9 mouse cellular contexts compared by ENCODE assay signal in the genomic region with DNA sequence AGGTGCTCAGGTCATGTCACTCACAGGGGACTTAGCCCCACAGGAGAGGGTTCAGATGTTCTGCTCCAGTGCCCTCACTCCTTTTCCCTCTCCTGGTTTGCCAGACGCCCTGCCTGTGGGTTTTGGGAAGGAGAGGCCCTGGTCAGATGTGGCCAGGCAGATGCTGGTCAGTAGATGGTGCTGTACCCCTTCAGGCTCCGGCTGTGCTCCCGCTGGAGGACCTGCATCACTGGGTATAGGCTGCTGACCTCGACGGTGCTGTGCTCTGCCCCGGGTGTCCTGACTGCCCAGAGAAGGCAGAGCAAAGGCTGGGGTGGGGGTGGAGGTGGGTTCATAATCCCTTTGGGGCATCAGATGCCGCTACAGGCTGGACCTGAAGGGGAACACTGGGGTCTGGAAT. TPM values are rescaled to one million over a fixed set of nuclear protein-coding genes. Genes with fewer than 3 reads are reported as not detected.
DNase-seq lines count a peak whose midpoint lies in the region.
"Had no signal": no experiment of that assay in that cellular context is flagged by ENCODE, and none has a peak within 500 bp of the region (broad histone marks: within the 10 kb centered on the region; RNA-seq: fewer than 3 reads in every experiment).

No protein-coding gene starts in this region.

- peak; percentile 53 for DNase-seq in adrenal gland, postnatal 10 days
- no peak for DNase-seq in adrenal gland, adult 8-10 months
- peak; percentile 15 for DNase-seq in ovary, postnatal 14 days (ENCODE audit: low spot score)
- DNase-seq in ovary, postnatal 10 days (ENCODE audit: low spot score) = no peak
- peak; percentile 70 for DNase-seq in kidney, postnatal 14 days
- DNase-seq in retina, embryonic 14.5 days (ENCODE audit: low spot score) = peak; percentile 46
- DNase-seq in layer of hippocampus, postnatal 36 days = no peak
- DNase-seq in right cerebral cortex, postnatal 4 days = no peak

RNA-seq across cellular contexts. Expression of gene Ramp3, which starts 19.2 kb away (rescaled TPM):
- total RNA-seq in adrenal gland, postnatal 10 days (2021) = 1 to 10 TPM; 7.6 to 9.8 TPM
- 10 to 100 TPM; 15.8 to 20.8 (median 19.9) TPM for total RNA-seq in adrenal gland, adult 8-10 months (2022)
- 1 to 10 TPM; 4.8 to 4.9 TPM for total RNA-seq in layer of hippocampus, postnatal 36 days (2021)
- total RNA-seq: common myeloid progenitor, adult 5-6 weeks had no signal

RNA-seq across cellular contexts. Expression of gene Wap, which starts 39.1 kb away (rescaled TPM):
- not detected for total RNA-seq in adrenal gland, postnatal 10 days (2021)
- total RNA-seq in adrenal gland, adult 8-10 months (2022) = not detected
- total RNA-seq in layer of hippocampus, postnatal 36 days (2021) = not detected
- total RNA-seq: common myeloid progenitor, adult 5-6 weeks had no signal

RNA-seq across cellular contexts. Expression of gene Tbrg4, which starts 51.7 kb away (rescaled TPM):
- 10 to 100 TPM; 86.9 to 95.1 TPM for total RNA-seq in adrenal gland, postnatal 10 days (2021)
- total RNA-seq in adrenal gland, adult 8-10 months (2022) = 10 to 100 TPM; 49.3 to 68.1 (median 60.4) TPM
- 10 to 100 TPM; 40.4 to 47.9 TPM for total RNA-seq in layer of hippocampus, postnatal 36 days (2021)

Comparison
In these comparisons a context has a peak if more than half of its experiments do, and no peak if none do; other contexts are left out.
1. DNase-seq: peak in adrenal gland, postnatal 10 days (single experiment), ovary, postnatal 14 days (single experiment), kidney, postnatal 14 days (single experiment) and retina, embryonic 14.5 days (single experiment); none in adrenal gland, adult 8-10 months (single experiment), ovary, postnatal 10 days (single experiment), layer of hippocampus, postnatal 36 days (0 of 2) and right cerebral cortex, postnatal 4 days (single experiment).